Mouse (Mus musculus): Measurements from ENCODE around the gene Copz1. TPM values are rescaled to one million over a fixed set of nuclear protein-coding genes. Genes with fewer than 3 reads are reported as not detected.
"Not testable (repeated sequence)": the region's sequence is repeated elsewhere in the genome, so short reads cannot be mapped to it uniquely, and the experiment has no call there.

The Copz1 gene
- total RNA-seq (2021): 10 to 100 TPM; 93.5 to 97.5 TPM
- long read RNA-seq, experiment 1, transcript Copz1-201 (9 exons, 1,676 nt): major isoform, 141 of 171 reads
- long read RNA-seq, experiment 1, partial matches to known transcripts: 7 of 171 reads
- long read RNA-seq, experiment 1, other reads (novel, unspliced or antisense): 20 of 171 reads
- long read RNA-seq, experiment 2, transcript Copz1-201 (9 exons, 1,676 nt): major isoform, 84 of 97 reads
- long read RNA-seq, experiment 2, partial matches to known transcripts: 6 of 97 reads
- long read RNA-seq, experiment 2, other reads (novel, unspliced or antisense): 5 of 97 reads

DNA sequence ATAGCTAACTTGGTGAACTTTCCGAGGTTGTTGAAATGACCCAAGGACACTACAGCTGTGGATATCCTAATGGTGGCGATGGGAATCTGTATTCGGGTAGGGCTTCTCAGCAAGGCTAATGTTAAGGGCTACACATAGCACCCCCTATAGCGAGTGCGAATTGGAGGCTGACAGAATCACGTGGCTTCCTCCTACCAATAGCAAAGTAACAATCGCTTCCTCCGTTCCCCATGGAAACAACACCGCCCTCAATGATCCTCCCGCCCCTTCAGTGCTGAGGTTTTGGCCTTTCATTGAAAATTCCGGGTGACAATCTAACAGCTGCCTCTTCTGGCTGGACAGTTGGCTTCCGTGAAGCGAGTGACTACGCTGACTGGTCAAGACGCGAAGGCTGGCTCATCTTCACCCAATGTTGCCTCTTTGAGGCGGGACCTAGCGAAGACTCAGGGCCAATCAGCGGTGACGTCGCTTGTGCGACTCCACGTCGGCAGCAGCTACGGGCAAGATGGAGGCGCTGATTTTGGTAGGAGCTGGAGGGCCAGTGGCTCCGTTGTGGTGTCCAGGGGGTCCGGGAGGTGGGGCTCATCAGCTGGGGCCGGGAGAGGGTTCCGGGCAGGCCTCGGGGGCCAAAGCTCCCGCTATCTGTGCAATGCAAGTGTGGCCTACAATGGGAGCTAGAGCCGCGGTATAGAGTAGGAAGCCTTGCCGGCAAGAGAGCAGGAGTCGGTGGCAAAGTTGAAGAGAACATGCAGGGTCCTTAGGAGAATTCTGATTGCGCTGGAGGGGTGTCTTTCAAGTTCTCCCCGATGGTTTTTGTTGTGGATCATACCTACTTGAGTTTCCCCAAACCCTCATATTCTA, at the start of gene Copz1:
Copz1 (plus strand) TSS at position 296 of the 861 bp plus-strand sequence.
- DNase-seq (ENCODE audit: low spot score in 2 of 2): peak; percentile 91 to 95

DNA sequence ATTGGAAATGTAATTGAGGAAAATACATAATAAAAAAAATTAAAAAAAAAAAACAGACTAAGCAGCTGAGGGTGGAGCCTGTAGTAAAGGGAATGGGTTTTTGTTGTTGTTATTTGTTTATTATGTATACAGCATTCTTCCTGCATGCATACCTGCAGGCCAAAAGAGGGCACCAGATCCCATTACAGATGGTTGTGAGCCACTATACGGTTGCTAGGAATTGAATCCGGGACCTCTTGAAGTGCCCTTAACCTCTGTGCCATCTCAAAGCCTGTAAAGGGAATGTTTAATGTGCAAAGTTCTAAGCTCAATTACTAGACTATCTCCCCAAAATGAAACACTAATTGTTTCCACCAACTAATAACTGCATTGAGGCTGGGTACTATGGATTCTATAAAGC, 48.4 kb upstream of the Copz1 start:
- DNase-seq (ENCODE audit: low spot score in 2 of 2): no peak

GRCm38 (mm10) chr15:103227022-103227421, 45.5 kb upstream of the Copz1 start:
- DNase-seq (ENCODE audit: low spot score in 2 of 2): no peak

- DNase-seq (ENCODE audit: low spot score in 2 of 2): no peak
Observed at GRCm38 (mm10) chr15:103227572-103227971, 44.9 kb upstream of the Copz1 start.

GRCm38 (mm10) chr15:103228904-103229303, 43.6 kb upstream of the Copz1 start:
- DNase-seq (ENCODE audit: low spot score in 2 of 2): no peak

DNA sequence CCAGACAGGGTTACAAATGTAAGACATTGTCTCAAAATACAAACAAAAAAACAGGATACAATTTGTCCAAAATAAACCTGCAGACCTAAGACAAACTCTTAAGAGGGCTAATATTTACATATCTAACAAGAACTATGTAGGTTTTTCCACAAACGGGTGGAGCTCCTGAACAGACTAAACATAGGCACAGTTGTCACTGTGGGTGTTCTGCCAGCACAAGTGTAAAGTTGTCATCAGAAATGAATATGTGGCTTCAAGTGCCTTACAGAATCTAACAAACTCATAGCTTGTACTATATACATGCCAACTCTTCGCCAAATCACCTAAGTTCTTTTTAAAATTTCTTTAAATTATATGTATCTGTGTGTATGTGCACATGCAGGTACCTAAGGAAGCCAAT, 39.4 kb upstream of the Copz1 start:
- DNase-seq (ENCODE audit: low spot score in 2 of 2): peak in 1 of 2 experiments; percentile 22

DNA sequence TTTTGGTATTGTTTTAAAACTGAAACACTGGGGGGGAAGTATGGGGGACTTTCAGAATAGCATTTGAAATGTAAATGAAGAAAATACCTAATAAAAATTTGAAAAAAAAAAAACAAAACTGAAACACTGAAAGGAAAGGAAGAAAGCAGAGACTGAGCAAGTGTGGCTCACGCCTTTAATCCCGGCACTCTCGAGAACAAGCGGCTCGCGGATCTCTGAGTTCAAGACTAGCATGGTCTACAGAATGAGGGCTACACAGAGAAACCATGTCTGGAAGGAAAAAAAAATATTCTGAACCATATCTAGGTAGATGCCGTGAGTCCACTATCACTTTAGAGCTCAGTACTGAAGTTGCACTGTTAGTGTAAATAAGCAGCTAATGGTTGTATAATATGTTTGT, 35.2 kb upstream of the Copz1 start:
- DNase-seq (ENCODE audit: low spot score in 2 of 2): no peak

- DNase-seq (ENCODE audit: low spot score in 2 of 2): peak; percentile 94
Observed at GRCm38 (mm10) chr15:103239130-103239684, 33.3 kb upstream of the Copz1 start.

GRCm38 (mm10) chr15:103239685-103240159, 32.8 kb upstream of the Copz1 start, which contains the start of gene Cbx5:
TSS of gene Cbx5 (minus strand) at chr15:103239816.
- DNase-seq (ENCODE audit: low spot score in 2 of 2): peak; percentile 98 to 99

DNA sequence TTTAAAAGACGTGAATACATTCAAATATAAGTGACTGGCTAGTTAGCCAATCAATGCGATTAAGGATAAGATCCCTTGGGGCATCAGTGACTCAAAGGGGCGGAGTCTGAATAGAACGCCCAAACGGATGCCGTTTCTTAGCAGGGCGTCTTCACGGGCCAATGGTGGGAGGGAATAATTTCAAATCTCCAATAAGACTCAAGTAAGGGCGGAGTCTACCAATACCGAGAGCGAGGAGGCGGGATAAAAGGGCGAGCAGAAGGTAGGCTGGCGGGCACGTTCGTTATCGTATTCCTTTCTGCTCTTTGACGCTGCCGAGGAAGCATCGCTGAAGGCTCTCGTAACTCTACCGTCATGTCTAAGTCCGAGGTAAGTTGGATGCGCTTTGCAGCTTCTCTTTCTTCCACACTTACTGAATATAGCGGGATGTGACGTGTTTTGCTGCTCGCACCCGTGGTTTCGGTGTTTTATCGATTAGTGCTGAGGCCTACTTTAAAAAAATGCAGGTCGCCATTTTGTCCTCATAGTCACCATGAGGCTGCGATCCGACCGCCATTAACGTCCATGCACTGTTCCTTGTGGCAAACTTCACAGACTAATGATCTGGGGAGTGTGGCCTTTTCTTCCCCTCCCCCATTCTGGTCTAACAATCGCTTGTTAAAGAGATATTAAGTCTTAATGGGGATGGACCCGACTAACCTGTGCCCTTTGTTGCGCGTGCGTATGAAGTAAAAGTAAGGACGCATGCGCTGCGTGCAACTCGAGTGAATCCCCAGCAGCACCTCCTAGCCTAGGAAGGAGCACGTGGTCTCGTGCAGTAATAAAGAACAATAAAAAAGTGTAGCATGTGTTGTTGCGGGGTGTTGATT, 32.1 kb upstream of the Copz1 start, which contains the start of gene Hnrnpa1:
Hnrnpa1 (plus strand) TSS at position 273 of the 869 bp plus-strand sequence.
- DNase-seq (ENCODE audit: low spot score in 2 of 2): peak; percentile 86 to 91

GRCm38 (mm10) chr15:103241071-103242018, 31.2 kb upstream of the Copz1 start:
- DNase-seq (ENCODE audit: low spot score in 2 of 2): not testable (repeated sequence)

DNA sequence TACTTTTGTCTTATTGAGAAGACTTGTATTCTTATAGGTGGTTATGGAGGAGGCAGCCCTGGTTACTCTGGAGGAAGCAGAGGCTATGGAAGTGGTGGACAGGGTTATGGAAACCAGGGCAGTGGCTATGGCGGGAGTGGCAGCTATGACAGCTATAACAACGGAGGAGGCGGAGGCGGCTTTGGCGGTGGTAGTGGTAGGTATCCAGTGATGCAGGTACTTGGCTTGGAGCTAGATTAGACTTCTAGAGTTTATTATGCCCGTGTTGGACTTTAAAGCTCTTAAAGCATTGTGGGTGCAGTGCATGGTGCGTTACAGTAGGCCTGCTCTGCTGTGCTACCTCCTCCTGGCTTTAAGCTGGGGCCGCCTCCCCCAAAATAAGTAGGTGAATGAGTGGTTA, 29.6 kb upstream of the Copz1 start:
- no peak for DNase-seq (ENCODE audit: low spot score in 2 of 2)

- no peak for DNase-seq (ENCODE audit: low spot score in 2 of 2)
Observed at GRCm38 (mm10) chr15:103245616-103246015, 26.9 kb upstream of the Copz1 start.

DNA sequence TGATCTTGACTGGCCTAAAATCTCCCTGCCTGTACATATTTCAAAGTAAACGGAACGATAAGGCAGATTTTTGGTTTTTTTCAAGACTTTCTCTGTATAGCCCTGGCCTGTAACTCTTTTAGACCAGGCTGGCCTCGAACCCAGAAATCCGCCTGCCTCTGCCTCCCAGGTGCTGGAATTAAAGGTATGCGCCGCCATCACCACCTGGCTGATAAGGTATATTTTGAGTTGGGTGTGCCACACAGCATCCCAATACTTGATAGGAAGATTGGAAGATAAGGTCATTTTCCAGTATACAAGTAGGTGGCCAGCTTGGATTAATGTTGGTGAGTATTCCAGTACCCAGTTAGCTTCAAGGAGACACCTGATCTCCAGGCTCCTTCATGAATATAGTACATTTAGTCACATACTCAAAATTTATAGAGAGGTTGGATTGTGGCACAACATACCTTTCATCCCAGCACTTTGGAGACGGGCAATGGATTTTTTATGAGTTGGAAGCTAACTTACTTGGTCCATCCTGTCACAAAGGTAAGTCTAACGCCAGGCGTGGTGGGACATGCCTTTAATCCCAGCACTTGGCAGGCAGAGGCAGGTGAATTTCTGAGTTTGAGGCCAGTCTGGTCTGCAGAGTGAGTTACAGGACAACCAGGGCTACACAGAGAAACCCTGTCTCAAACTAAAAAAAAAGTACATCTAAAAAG, 25.3 kb upstream of the Copz1 start:
- no peak for DNase-seq (ENCODE audit: low spot score in 2 of 2)

DNA sequence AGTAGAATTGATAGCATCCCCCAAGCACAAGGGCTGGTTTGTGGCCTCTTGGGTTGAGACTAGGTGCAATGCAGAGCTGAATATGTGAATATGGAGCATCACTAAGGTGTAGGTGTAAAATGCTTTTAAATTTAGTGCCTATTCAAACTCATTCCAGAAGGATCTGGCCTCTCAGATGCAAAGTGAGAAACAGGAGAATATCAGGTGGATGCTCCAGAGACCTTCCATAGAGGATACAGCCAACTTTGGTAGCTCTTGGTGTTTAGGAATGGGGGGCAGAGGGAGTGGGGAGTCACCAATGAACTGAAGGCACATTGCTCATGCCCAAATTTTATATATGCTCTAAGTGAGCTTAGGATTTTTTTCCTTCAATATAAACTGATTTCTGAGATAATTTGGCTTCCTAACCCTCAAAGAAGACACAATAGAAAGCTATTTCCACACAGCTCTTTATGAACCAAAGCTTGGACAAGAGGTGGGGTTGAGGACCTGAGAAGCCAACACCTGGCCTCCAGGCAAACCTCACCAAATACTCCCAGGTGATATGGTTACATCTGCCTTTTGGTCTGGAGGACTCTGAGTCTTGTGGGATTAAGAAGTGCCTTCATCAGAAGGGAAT, 24.6 kb upstream of the Copz1 start:
- no peak for DNase-seq (ENCODE audit: low spot score in 2 of 2)

DNA sequence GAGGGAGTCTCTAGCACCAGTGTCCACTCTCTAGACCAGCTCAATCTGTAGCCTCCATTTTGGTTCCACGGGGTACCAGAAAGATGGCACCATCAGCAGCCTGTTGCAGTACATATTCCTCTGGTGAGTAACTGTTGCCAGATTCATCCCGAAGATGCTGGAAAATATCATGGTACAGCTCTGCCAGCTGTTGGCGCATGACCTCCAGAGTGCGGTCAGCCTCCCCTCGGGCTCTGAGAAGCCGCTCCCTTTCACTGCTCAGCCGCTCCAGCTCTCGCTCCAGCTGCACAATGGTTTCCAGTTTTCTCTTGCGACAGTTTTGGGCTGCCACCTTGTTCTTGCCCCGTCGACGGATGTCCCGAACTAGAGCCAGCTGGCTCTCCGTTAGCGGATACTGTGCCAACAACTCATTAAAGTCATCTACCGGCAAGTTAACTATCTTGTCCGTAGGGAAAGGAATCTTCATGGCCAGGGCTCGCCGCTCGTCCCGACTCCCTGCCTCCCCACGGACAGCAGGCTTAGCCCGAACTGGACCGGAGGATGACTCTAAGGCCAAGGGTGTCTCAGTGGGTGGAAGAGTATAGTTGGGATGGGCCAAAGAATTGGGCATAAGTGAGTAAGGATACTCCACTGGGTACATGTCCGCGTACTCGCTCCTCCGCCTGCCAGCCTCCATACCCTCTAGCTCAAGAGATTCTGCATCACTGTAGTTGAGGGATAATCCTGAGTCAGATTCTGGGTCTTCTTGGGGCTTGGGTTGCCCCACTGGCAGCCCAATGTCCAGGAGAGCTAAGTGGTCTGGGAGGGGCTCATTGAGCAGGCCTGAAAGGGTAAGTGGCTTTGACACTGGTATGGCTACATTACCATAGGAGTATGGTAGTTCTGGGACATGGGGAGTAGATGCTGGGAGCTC, 23.9 kb upstream of the Copz1 start:
- no peak for DNase-seq (ENCODE audit: low spot score in 2 of 2)

DNA sequence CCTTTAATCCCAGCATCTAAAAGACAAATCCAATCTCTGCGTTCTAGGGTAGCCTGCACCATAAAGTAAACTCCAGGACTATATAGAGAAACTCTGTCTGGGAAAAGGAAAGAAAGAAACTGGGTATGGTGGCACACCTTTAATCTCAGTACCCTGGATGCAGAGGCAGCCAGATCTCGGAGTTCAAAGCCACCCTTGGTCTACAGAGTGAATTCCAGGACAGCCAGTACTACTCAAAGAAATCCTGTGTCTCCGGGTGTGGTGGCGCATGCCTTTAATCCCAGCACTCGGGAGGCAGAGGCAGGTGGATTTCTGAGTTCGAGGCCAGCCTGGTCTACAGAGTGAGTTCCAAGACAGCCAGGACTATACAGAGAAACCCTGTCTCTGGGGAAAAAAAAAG, 23.0 kb upstream of the Copz1 start:
- not testable (repeated sequence) for DNase-seq (ENCODE audit: low spot score in 2 of 2)
